Mouse (Mus musculus) neural tube, embryonic 13.5 days (tissue): ENCODE results near the gene 4933406M09Rik. TPM values are rescaled to one million over a fixed set of nuclear protein-coding genes. Genes with fewer than 3 reads are reported as not detected.

ENCODE experiments used
- ATAC-seq: fragments of 200-750 bp; cut with Nextera tagmentation; 2 replicates; pipeline ENCODE4 v1.8.0; 2017; ENCODE audit warnings: low read depth, mild to moderate bottlenecking, moderate TSS enrichment, moderate library complexity
- H3K27ac ChIP-seq: fragments of 300-500 bp; sonication (generic); replicated peaks from 2 replicates; pipeline ENCODE4 v1.5.1; 2015; ENCODE audit warnings: moderate library complexity, mild to moderate bottlenecking, inconsistent platforms
- H3K27me3 ChIP-seq: fragments of 300-500 bp; sonication (generic); 2 replicates; pipeline ENCODE4 v1.6.1; 2015; ENCODE audit warnings: mild to moderate bottlenecking, inconsistent platforms
- H3K36me3 ChIP-seq: fragments of 300-500 bp; sonication (generic); 2 replicates; pipeline ENCODE4 v1.6.1; 2015; ENCODE audit warnings: mild to moderate bottlenecking, inconsistent platforms
- H3K4me1 ChIP-seq: fragments of 300-500 bp; sonication (generic); replicated peaks from 2 replicates; pipeline ENCODE4 v1.6.1; 2015; ENCODE audit warnings: inconsistent platforms
- H3K4me2 ChIP-seq: fragments of 300-500 bp; sonication (generic); 2 replicates; pipeline ENCODE4 v1.6.1; 2015; ENCODE audit warnings: inconsistent platforms, mild to moderate bottlenecking, moderate library complexity
- H3K4me3 ChIP-seq: fragments of 300-500 bp; sonication (generic); 2 replicates; pipeline ENCODE4 v1.5.1; 2015; ENCODE audit warnings: mild to moderate bottlenecking, inconsistent platforms
- H3K9ac ChIP-seq: fragments of 300-500 bp; sonication (generic); 2 replicates; pipeline ENCODE4 v1.6.1; 2015; ENCODE audit warnings: moderate library complexity, mild to moderate bottlenecking, inconsistent platforms
- H3K9me3 ChIP-seq: fragments of 300-500 bp; sonication (generic); 2 replicates; pipeline ENCODE4 v1.6.1; 2016; ENCODE audit warnings: inconsistent platforms
- WGBS: fragments of 180-500 bp; shearing (Covaris S2); methylation state at CpG from one replicate; pipeline ENCODE4 v1.1.7; 2015; 5-methylcytosine and 5-hydroxymethylcytosine counted together
- polyA plus RNA-seq: library from polyadenylated mRNA; unstranded; fragments of >200 nt; fragmentation: Nextera tagmentation; extraction: Ambion mirVana; gene quantifications from 2 replicates; pipeline ENCODE4 v1.2.1, GENCODE M21; 2015

Gene 4933406M09Rik
- not detected in 2 replicates for polyA plus RNA-seq

DNA sequence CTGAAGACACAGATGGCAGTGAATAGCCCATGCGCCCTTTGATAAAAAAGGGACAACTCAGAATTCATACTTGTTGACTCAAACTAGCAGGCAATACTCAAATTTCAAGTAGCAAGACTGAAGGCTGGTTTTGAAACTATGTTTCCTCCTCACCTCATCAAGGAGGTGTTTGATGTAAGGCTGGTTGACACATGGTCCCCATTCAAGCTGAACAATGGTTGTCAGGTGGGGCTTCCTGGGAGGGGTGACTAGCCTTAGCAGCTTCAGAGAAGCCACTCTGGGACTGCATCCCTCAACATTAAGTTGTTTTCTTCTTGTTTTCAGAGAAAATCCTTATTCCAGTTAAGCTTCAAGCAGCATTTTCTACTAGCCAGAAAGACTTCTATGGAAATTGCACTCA lies at the start of gene 4933406M09Rik:
Gene 4933406M09Rik (plus strand): TSS at position 275 of the 400 bp plus-strand sequence.
- H3K27me3 ChIP-seq = no peaks in the 10 kb centered on the region
- H3K4me1 ChIP-seq = peaks cover 10% of the 10 kb centered on the region
- H3K36me3 ChIP-seq = no peaks in the 10 kb centered on the region
- no peak within 1 kb of the TSS for H3K27ac ChIP-seq
- ATAC-seq = no peak
- H3K9me3 ChIP-seq = no peaks in the 10 kb centered on the region
- no peak within 1 kb of the TSS for H3K9ac ChIP-seq
- H3K4me3 ChIP-seq = no peak within 1 kb of the TSS
- no peak within 1 kb of the TSS for H3K4me2 ChIP-seq
- WGBS = 94% methylated on average over 1 of the region's 1 CpGs

- H3K27ac ChIP-seq = no peak overlapping the region
- peaks cover 12% of the 10 kb centered on the region for H3K4me1 ChIP-seq
- no peak overlapping the region for H3K4me2 ChIP-seq
- no peak for ATAC-seq
- no peaks in the 10 kb centered on the region for H3K27me3 ChIP-seq
- H3K9me3 ChIP-seq = no peaks in the 10 kb centered on the region
- no peak overlapping the region for H3K9ac ChIP-seq
- no peak overlapping the region for H3K4me3 ChIP-seq
- no peaks in the 10 kb centered on the region for H3K36me3 ChIP-seq
- 77% methylated on average over 11 of the region's 11 CpGs for WGBS
Measured at GRCm38 (mm10) chr1:134336958-134337710, 48.6 kb upstream of the 4933406M09Rik start.

DNA sequence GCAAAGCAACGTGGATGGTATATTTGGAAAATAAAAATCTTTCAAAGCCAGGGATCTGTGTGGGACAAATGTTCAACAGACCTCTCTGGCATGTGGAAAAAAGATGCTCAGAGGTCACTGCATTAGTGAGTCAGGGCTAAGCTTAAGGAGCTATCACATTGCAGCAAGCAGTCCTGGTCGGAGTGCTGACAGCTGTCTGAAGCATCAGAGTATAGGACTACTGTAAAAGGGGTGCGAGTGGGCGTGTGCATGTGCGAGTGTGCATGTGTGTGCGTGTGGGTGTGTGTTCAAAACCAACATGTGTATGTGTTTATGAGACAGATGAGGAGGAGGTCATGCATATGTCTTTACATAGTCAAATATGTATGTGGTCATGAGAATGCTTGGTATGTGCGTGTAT lies 46.6 kb upstream of the 4933406M09Rik start:
- H3K27me3 ChIP-seq = 0 out of 2 replicates have a peak, but pooled peaks cover 4% of the 10 kb centered on the region
- H3K4me1 ChIP-seq = peaks cover 20% of the 10 kb centered on the region
- no peak overlapping the region for H3K9ac ChIP-seq
- no peaks in the 10 kb centered on the region for H3K36me3 ChIP-seq
- ATAC-seq = no peak
- no peaks in the 10 kb centered on the region for H3K9me3 ChIP-seq
- 94% methylated on average over 7 of the region's 7 CpGs for WGBS
- H3K4me3 ChIP-seq = no peak overlapping the region
- no peak overlapping the region for H3K4me2 ChIP-seq
- no peak overlapping the region for H3K27ac ChIP-seq

DNA sequence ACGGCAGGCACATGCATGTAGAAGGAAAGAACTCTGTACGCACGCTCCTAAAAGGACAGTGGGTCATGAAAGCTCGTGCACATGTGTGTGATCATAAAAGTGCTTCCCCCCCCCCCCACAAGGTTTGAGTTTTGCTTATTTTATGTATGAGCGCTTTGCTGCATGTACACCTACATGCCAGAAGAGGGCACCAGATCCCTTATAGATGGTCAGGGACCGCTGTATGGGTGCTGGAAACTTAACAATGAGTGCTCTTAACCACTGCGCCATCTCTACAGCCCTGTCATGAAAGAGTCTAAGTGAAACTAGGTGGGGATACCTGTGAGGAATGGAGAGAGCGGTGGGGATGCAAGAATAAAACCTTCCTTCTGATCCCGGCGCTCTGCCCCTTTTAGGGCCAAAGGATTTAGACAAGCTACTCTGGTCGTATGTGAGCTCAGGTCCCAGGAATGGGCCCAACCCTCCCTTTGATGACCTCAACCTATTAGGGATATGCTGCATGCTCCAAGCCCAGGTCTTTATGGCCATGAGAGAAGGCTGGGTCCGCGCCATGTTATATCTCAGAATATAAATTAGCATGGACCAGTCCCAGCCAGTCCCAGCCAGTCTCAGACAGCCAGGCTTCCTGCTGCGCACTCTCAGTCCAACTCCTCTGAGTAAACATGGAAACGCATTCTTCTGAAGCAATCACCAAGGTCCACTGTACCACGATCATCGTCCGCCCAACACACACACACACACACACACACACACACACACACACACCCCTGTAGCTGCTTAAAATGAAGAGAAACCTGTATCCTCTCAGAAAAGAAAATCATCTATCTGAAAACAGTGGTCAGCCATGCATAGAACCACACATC lies 45.8 kb upstream of the 4933406M09Rik start:
- Histone ChIP-seq H3K27me3 (0 out of 2 replicates have a peak, but pooled peaks cover 4% of the 10 kb centered on the region), H3K36me3 (no peaks in the 10 kb centered on the region), H3K4me1 (peaks cover 28% of the 10 kb centered on the region), H3K4me2 (no peak overlapping the region), H3K27ac (no peak overlapping the region), H3K4me3 (no peak overlapping the region), H3K9ac (no peak overlapping the region), H3K9me3 (no peaks in the 10 kb centered on the region)
- WGBS = 93% methylated on average over 18 of the region's 18 CpGs
- ATAC-seq = no peak

GRCm38 (mm10) chr1:134341641-134342277 lies 44.0 kb upstream of the 4933406M09Rik start:
- Histone ChIP-seq H3K4me1 (peaks cover 30% of the 10 kb centered on the region), H3K27ac (no peak overlapping the region), H3K4me3 (no peak overlapping the region), H3K27me3 (0 out of 2 replicates have a peak, but pooled peaks cover 4% of the 10 kb centered on the region), H3K36me3 (peaks cover 11% of the 10 kb centered on the region), H3K9me3 (no peaks in the 10 kb centered on the region), H3K4me2 (no peak overlapping the region), H3K9ac (no peak overlapping the region)
- WGBS = 77% methylated on average over 5 of the region's 5 CpGs
- ATAC-seq = no peak

DNA sequence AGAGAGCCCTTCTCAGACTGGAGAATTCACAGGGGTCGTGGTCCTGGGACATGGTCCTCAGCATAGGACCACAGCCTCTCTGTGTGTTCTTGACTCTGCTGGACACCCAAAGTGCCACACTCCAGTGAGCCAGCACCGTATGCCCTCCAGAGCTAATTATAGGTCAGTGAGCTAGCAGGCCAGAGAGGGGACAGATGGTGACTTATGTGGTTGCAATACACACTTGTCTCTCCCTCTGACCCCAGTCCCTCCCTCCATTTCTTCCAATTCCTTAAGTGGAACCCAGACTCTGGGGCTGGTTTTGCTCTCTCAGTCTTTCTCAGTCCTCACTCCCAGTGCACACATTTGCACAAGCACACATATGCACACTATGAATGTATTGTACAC lies 43.5 kb upstream of the 4933406M09Rik start:
- ATAC-seq = no peak
- peaks cover 30% of the 10 kb centered on the region for H3K4me1 ChIP-seq
- H3K36me3 ChIP-seq = peaks cover 15% of the 10 kb centered on the region
- H3K9me3 ChIP-seq = no peaks in the 10 kb centered on the region
- 0 out of 2 replicates have a peak, but pooled peaks cover 4% of the 10 kb centered on the region for H3K27me3 ChIP-seq
- no peak overlapping the region for H3K4me3 ChIP-seq
- H3K4me2 ChIP-seq = peak overlapping the region; percentile 79; the same call in 1 of the 2 replicates
- WGBS = 70% methylated on average over 2 of the region's 2 CpGs
- H3K27ac ChIP-seq = no peak overlapping the region
- H3K9ac ChIP-seq = no peak overlapping the region

DNA sequence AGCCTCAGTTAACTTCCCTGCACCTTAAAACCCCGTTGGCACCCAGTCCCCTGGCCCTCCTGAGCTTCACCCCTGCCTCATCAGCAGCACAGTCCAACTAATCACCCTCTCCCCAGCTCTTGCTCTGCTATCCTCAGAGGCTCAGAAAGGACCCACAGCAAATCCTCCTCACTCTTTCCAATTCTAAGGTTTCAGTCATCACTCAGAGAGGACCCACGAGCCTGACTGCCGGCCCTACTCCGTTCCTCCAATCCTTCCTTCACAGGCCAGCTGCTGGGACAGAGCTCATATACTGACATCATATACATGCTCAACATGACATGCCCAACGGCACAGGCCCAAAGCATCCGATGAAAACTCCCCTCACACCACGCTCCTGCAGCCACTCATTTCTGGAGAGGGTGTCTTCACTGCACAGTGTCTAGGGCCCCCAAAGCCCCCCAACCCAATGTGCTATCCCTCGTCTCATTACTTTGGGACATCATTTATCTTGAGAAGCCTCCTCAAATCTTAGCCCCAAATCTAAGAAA lies 42.9 kb upstream of the 4933406M09Rik start:
- H3K27ac ChIP-seq = no peak overlapping the region
- peaks cover 20% of the 10 kb centered on the region for H3K36me3 ChIP-seq
- 85% methylated on average over 8 of the region's 8 CpGs for WGBS
- no peak for ATAC-seq
- 0 out of 2 replicates have a peak, but pooled peaks cover 4% of the 10 kb centered on the region for H3K27me3 ChIP-seq
- peaks cover 30% of the 10 kb centered on the region for H3K4me1 ChIP-seq
- H3K9me3 ChIP-seq = no peaks in the 10 kb centered on the region
- peak overlapping the region; percentile 79 for H3K4me2 ChIP-seq
- no peak overlapping the region for H3K9ac ChIP-seq
- H3K4me3 ChIP-seq = peak overlapping the region; percentile 53; the same call in 1 of the 2 replicates

DNA sequence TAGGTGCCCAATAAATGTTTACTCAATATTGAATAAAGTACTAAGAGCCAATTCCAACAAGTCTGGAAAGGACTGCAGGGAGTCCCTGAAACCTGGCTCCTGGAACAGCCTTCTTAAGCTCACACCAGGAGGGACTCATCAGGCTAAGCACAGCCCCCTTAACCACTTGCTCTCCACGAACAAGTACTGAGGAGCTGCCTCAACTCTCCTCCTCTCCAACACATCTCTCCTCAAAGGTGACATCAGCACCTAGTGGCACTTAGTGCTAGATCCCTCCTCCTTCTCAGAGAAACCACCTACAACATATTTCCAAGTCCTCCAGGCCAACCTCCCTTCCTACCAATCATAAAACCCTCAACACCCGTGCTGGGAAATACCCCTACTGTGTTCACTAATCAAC lies 42.2 kb upstream of the 4933406M09Rik start:
- 12% methylated on average over 2 of the region's 2 CpGs for WGBS
- peak; percentile 29 for ATAC-seq
- peaks cover 23% of the 10 kb centered on the region for H3K36me3 ChIP-seq
- peak overlapping the region; percentile 78 for H3K9ac ChIP-seq
- H3K9me3 ChIP-seq = no peaks in the 10 kb centered on the region
- H3K27me3 ChIP-seq = 0 out of 2 replicates have a peak, but pooled peaks cover 4% of the 10 kb centered on the region
- H3K4me3 ChIP-seq = peak overlapping the region; percentile 53
- peak overlapping the region; percentile 70; the same call in 1 of the 2 replicates for H3K27ac ChIP-seq
- peaks cover 30% of the 10 kb centered on the region for H3K4me1 ChIP-seq
- H3K4me2 ChIP-seq = peak overlapping the region; percentile 79

GRCm38 (mm10) chr1:134344005-134344950 lies 41.5 kb upstream of the 4933406M09Rik start:
- Histone ChIP-seq H3K4me3 (peak overlapping the region; percentile 53), H3K4me1 (peaks cover 30% of the 10 kb centered on the region), H3K4me2 (peak overlapping the region; percentile 79), H3K36me3 (peaks cover 26% of the 10 kb centered on the region), H3K9me3 (no peaks in the 10 kb centered on the region), H3K9ac (peak overlapping the region; percentile 78), H3K27me3 (0 out of 2 replicates have a peak, but pooled peaks cover 4% of the 10 kb centered on the region), H3K27ac (peak overlapping the region; percentile 70)
- WGBS = under 1% methylated on average over 52 of the region's 54 CpGs
- ATAC-seq = peak; percentile 94

DNA sequence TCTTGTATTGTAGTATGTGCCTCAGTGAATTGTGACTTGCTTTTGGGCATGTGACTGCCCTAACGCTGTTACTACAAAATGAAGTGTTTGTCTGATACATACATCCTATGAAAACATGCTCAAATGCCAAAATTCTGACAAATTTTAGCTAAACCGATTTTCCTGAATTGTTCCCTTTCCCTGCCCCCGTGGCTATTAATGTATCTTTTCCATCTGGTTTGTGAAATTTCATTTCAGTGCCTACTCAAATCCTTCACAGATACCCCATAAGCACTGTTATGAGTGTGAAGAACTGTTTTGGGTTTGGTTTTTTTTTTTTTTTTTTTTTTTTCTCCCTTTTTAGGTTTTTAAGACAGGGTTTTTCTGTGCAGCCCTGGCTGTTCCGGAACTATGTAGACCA lies 40.7 kb upstream of the 4933406M09Rik start:
- H3K4me1 ChIP-seq = peaks cover 30% of the 10 kb centered on the region
- H3K9me3 ChIP-seq = no peaks in the 10 kb centered on the region
- WGBS = 73% methylated on average over 4 of the region's 4 CpGs
- peak overlapping the region; percentile 79 for H3K4me2 ChIP-seq
- H3K9ac ChIP-seq = no peak overlapping the region
- H3K36me3 ChIP-seq = peaks cover 34% of the 10 kb centered on the region
- H3K27me3 ChIP-seq = 0 out of 2 replicates have a peak, but pooled peaks cover 4% of the 10 kb centered on the region
- H3K27ac ChIP-seq = peak overlapping the region; percentile 39; the same call in 1 of the 2 replicates
- ATAC-seq = no peak
- H3K4me3 ChIP-seq = peak overlapping the region; percentile 53
